Mouse (Mus musculus) natural killer cell, adult 2 months (primary cell): ENCODE data around the gene Senp7.
"Not testable (repeated sequence)": the region's sequence is repeated elsewhere in the genome, so short reads cannot be mapped to it uniquely, and the experiment has no call there.

Experiments
- DNase-seq, 2 experiments: peaks; one replicate each; pipeline ENCODE4 v3.0.0; 2022; ENCODE audit warnings: low spot score in 2 of 2

The Senp7 gene

GRCm38 (mm10) chr16:56134149-56134548 lies 86.0 kb downstream of the Senp7 start:
- peak; percentile 8 to 16 for DNase-seq

GRCm38 (mm10) chr16:56137672-56138071 lies 89.5 kb downstream of the Senp7 start:
- DNase-seq: not testable (repeated sequence)

- DNase-seq: no peak
Measured at GRCm38 (mm10) chr16:56139921-56140320, 91.8 kb downstream of the Senp7 start.

DNA sequence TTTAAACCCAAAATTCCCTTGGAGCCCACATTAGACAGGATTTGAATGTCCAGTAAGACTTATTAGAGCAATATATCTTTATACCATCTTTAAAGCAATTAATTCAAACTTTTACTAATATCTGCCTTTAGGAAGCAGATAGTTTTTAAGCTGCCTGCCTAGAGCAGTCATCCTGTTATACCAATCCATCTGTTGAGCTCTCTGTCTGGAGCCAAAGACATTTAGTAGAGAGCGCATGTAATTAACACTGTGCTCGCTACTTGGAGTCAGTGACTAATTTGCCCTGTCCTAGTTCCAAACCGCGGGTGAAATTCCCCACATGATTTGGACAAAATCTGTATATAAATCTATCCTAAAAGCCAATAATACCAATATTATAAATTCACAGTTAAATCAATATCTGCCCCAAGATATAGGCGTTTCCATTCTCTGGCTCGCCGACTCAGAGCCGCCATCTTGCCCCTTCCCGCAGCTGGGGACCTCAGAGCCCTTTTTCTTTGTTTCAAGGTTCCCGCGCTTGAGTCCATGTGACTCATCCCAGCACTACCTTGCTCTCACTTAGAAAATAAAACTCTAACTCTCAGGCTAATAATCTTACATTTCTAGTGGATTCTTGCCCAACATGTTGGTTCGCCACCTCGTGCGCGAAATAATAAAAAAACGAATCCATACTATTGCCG lies 96.9 kb downstream of the Senp7 start:
- no peak for DNase-seq

- DNase-seq: no peak
Measured at GRCm38 (mm10) chr16:56147679-56148078, 99.5 kb downstream of the Senp7 start.

DNA sequence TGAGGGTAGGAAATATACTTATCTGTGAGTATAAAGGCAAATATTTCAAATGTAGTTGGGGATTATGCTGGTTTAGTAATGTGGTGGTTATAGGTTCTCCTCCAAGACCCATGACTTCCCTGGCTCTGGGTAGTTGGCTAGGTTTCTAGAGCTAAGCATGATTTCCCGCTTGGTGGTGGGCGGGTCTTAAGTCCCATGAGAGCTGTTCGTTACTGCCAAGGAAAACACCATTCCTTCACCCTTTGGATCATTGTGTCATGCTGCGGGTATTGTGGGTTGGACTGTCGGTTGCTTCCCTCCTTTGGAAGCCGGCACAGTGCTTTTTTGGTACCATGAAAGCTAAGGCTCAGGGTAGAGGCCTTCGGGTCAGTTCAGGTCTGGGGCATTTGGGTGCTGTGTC lies 115.3 kb downstream of the Senp7 start:
- DNase-seq: no peak

DNA sequence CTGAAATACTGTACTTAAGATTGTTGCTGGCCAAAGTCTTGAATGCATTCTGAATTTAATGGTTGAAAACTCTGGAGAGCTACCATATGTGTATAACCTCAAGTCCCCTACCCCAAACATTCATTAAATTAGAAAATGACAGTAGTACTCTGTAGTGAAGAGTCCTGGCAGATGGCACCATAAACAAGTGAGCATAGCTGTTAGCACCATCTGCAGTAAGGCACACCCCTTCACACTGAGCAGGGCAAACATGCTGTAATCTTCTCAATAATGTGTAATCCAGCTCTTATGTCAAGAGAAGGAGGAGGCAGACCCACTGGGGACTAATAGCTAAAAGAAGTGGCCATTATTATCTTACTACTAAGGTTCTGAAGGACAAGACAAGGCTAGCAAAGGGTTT lies 122.1 kb downstream of the Senp7 start:
- no peak for DNase-seq

DNA sequence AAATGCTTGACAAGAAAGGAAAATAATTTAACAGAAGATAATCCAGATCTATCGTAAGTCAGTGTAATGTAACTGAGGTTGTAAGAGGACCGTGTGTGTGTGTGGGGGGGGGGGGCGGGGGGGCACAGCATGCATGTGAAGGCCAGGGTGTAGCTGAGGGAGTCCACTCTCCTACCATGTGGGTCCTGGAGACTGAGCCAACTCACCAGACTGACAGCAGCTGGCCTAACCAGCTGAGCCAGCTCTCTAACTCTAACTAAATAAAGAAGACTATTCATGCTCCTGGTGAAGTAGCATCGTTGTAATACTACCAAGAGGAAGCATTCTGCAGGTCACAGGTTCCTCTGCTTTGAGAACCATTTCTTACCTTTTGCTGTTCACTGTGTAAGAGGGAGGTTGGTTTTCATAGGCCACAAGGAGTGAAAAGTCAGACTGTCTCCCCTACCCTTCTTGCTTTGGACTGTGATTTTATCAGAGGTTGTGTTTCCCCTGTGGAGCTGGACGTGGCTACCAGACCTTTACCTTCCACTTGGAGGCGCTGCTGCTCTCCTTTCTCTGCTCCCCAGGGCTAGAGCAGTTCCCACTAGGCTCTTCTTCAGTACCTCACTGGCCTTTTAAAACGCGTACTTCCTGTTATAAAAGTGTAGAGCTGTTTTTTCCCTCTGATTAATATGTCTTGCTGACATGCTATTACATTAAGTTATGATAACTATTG lies 127.9 kb downstream of the Senp7 start:
- DNase-seq: no peak

- DNase-seq: no peak
Measured at GRCm38 (mm10) chr16:56186863-56187262, 138.7 kb downstream of the Senp7 start.

DNA sequence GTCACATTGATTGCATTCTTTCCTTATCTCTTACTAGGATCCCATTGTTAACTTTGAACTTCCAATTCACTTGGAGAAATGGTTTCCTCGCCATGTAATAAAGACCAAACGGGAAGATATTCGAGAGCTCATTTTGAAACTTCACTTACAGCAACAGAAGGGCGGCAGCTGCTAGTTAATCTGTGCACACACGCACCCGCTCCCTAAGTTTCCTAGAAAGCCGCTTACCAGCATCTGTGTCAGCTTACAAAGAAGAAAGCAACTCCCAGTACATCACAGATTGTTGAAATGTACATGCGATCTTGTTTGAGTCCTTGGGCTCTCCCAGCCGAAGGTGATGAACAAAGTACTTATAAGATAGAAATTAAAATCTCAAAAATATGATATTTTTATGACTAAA lies 140.1 kb downstream of the Senp7 start:
- DNase-seq: no peak

DNA sequence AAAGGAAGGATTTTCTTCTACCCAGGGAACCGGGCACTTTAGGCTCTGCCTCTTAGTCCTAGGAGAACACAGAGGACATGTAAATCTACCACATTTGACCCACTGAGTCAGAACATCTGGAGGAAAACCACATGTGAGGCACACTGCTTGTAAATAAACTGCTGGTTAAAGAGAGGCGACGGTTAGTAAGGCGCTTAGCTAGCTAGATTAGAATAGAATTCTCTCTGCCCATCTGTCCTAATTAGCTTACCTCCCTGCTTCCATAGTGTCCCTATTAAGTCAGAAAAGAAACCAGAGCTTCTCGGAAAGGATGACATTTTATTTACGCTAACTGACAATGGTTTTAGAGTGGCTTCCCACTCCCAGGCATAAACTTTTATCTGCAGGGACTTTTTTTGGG lies 155.9 kb downstream of the Senp7 start, which contains the start of gene Impg2:
Gene Impg2 (plus strand): TSS at position 263 of the 400 bp plus-strand sequence.
- DNase-seq: no peak

GRCm38 (mm10) chr16:56212740-56213139 lies 164.6 kb downstream of the Senp7 start:
- no peak for DNase-seq

GRCm38 (mm10) chr16:56227686-56228085 lies 179.5 kb downstream of the Senp7 start:
- DNase-seq: no peak

DNA sequence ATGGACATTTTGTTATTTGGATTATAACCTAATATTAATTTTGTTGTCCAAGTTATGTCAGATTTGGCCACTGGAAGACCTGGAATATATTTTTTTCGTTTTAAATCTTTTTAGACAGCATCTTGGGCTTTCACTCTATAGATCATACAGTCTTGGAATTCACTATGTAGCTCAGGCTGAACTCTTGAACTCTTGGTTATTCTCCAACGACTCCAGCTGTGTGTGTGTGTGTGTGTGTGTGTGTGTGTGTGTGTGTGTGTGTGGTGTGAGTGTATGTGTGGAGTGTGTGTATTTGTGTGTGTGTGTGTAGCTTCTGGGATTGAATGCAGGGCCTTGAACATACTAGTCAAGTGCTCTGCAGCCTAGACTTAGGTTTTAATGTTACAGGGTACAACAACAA lies 181.3 kb downstream of the Senp7 start:
- DNase-seq: no peak

- DNase-seq: peak in 1 of 2 experiments; percentile 5
Measured at GRCm38 (mm10) chr16:56231300-56231699, 183.2 kb downstream of the Senp7 start.

DNA sequence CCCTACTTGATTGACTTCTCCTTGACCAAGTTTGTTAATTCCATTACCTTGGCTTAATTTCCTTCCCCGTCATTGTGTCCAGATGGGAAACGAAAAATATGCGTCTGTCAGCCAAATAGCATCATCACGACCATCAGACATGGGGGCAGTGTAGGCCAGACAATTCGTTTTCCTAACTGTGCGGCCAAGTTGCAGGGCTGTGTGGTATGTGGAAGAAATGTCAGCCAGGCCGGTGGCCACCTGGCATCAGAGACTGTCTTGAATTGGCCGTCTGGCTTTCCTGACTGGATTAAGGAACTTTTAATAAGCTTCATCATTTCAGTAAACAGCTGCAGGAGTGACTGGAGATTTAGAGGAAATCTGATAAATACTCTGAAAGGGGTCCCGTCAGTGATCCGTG lies 184.6 kb downstream of the Senp7 start:
- no peak for DNase-seq
